Mouse (Mus musculus): ENCODE data around the gene E130114P18Rik. TPM values are rescaled to one million over a fixed set of nuclear protein-coding genes. Genes with fewer than 3 reads are reported as not detected.

E130114P18Rik gene
- polyA plus RNA-seq, 1 experiment: not detected

- 87% methylated on average over 5 of the region's 5 CpGs for WGBS
- Histone ChIP-seq H3K4me1 (ENCODE audit: control insufficient read depth, insufficient read depth, insufficient read length, low read length) (no peaks in the 10 kb centered on the region), H3K27ac (ENCODE audit: insufficient read depth, low read depth, low read length) (no peak overlapping the region), H3K27me3 (ENCODE audit: control insufficient read depth, insufficient read depth, low read length) (no peaks in the 10 kb centered on the region), H3K36me3 (ENCODE audit: control insufficient read depth, insufficient read depth, low read length) (no peaks in the 10 kb centered on the region), H3K4me3 (ENCODE audit: low read depth, low read length) (no peak overlapping the region)
- TF ChIP-seq CTCF (IDR thresholded peaks at IDR 0.05; ENCODE audit: extremely low read depth, insufficient read length, insufficient replicate concordance, low read depth, low read length) (no peak), POLR2A (IDR thresholded peaks at IDR 0.05; ENCODE audit: low read depth, low read length) (no peak)
Observed at GRCm38 (mm10) chr4:97686020-97686419, 91.9 kb downstream of the E130114P18Rik start.

- Histone ChIP-seq H3K36me3 (ENCODE audit: control insufficient read depth, insufficient read depth, low read length) (no peaks in the 10 kb centered on the region), H3K4me1 (ENCODE audit: control insufficient read depth, insufficient read depth, insufficient read length, low read length) (no peaks in the 10 kb centered on the region), H3K27ac (ENCODE audit: insufficient read depth, low read depth, low read length) (no peak overlapping the region), H3K27me3 (ENCODE audit: control insufficient read depth, insufficient read depth, low read length) (no peaks in the 10 kb centered on the region), H3K4me3 (ENCODE audit: low read depth, low read length) (no peak overlapping the region)
- no peak for TF ChIP-seq POLR2A (IDR thresholded peaks at IDR 0.05; ENCODE audit: low read depth, low read length)
- no peak for TF ChIP-seq CTCF (IDR thresholded peaks at IDR 0.05; ENCODE audit: extremely low read depth, insufficient read length, insufficient replicate concordance, low read depth, low read length)
- 45% methylated on average over 2 of the region's 2 CpGs for WGBS
Observed at GRCm38 (mm10) chr4:97676579-97676937, 101.3 kb downstream of the E130114P18Rik start.

GRCm38 (mm10) chr4:97675741-97676578 lies 101.9 kb downstream of the E130114P18Rik start:
- Histone ChIP-seq H3K4me3 (ENCODE audit: low read depth, low read length) (no peak overlapping the region), H3K27ac (ENCODE audit: insufficient read depth, low read depth, low read length) (no peak overlapping the region), H3K4me1 (ENCODE audit: control insufficient read depth, insufficient read depth, insufficient read length, low read length) (no peaks in the 10 kb centered on the region), H3K27me3 (ENCODE audit: control insufficient read depth, insufficient read depth, low read length) (no peaks in the 10 kb centered on the region), H3K36me3 (ENCODE audit: control insufficient read depth, insufficient read depth, low read length) (no peaks in the 10 kb centered on the region)
- no peak for TF ChIP-seq CTCF (IDR thresholded peaks at IDR 0.05; ENCODE audit: extremely low read depth, insufficient read length, insufficient replicate concordance, low read depth, low read length)
- no peak for TF ChIP-seq POLR2A (IDR thresholded peaks at IDR 0.05; ENCODE audit: low read depth, low read length)
- WGBS: 44% methylated on average over 16 of the region's 16 CpGs

GRCm38 (mm10) chr4:97673854-97674510 lies 103.9 kb downstream of the E130114P18Rik start:
- no peaks in the 10 kb centered on the region for H3K27me3 ChIP-seq (ENCODE audit: control insufficient read depth, insufficient read depth, low read length)
- H3K27ac ChIP-seq (ENCODE audit: insufficient read depth, low read depth, low read length): no peak overlapping the region
- H3K4me1 ChIP-seq (ENCODE audit: control insufficient read depth, insufficient read depth, insufficient read length, low read length): no peaks in the 10 kb centered on the region
- no peak overlapping the region for H3K4me3 ChIP-seq (ENCODE audit: low read depth, low read length)
- H3K36me3 ChIP-seq (ENCODE audit: control insufficient read depth, insufficient read depth, low read length): no peaks in the 10 kb centered on the region
- 63% methylated on average over 6 of the region's 6 CpGs for WGBS
- no peak for TF ChIP-seq CTCF (IDR thresholded peaks at IDR 0.05; ENCODE audit: extremely low read depth, insufficient read length, insufficient replicate concordance, low read depth, low read length)
- TF ChIP-seq POLR2A (IDR thresholded peaks at IDR 0.05; ENCODE audit: low read depth, low read length): no peak

- no peaks in the 10 kb centered on the region for H3K36me3 ChIP-seq (ENCODE audit: control insufficient read depth, insufficient read depth, low read length)
- TF ChIP-seq CTCF (IDR thresholded peaks at IDR 0.05; ENCODE audit: extremely low read depth, insufficient read length, insufficient replicate concordance, low read depth, low read length): no peak
- no peak for TF ChIP-seq POLR2A (IDR thresholded peaks at IDR 0.05; ENCODE audit: low read depth, low read length)
- no peak overlapping the region for H3K27ac ChIP-seq (ENCODE audit: insufficient read depth, low read depth, low read length)
- H3K27me3 ChIP-seq (ENCODE audit: control insufficient read depth, insufficient read depth, low read length): no peaks in the 10 kb centered on the region
- 58% methylated on average over 5 of the region's 5 CpGs for WGBS
- H3K4me3 ChIP-seq (ENCODE audit: low read depth, low read length): no peak overlapping the region
- H3K4me1 ChIP-seq (ENCODE audit: control insufficient read depth, insufficient read depth, insufficient read length, low read length): no peaks in the 10 kb centered on the region
Observed at GRCm38 (mm10) chr4:97672501-97672900, 105.4 kb downstream of the E130114P18Rik start.

- WGBS: 53% methylated on average over 4 of the region's 4 CpGs
- H3K4me3 ChIP-seq (ENCODE audit: low read depth, low read length): no peak overlapping the region
- no peaks in the 10 kb centered on the region for H3K27me3 ChIP-seq (ENCODE audit: control insufficient read depth, insufficient read depth, low read length)
- no peak for TF ChIP-seq POLR2A (IDR thresholded peaks at IDR 0.05; ENCODE audit: low read depth, low read length)
- no peak for TF ChIP-seq CTCF (IDR thresholded peaks at IDR 0.05; ENCODE audit: extremely low read depth, insufficient read length, insufficient replicate concordance, low read depth, low read length)
- no peaks in the 10 kb centered on the region for H3K36me3 ChIP-seq (ENCODE audit: control insufficient read depth, insufficient read depth, low read length)
- H3K27ac ChIP-seq (ENCODE audit: insufficient read depth, low read depth, low read length): no peak overlapping the region
- no peaks in the 10 kb centered on the region for H3K4me1 ChIP-seq (ENCODE audit: control insufficient read depth, insufficient read depth, insufficient read length, low read length)
Observed at GRCm38 (mm10) chr4:97671911-97672310, 106.0 kb downstream of the E130114P18Rik start.

- H3K27ac ChIP-seq (ENCODE audit: insufficient read depth, low read depth, low read length): no peak overlapping the region
- no peaks in the 10 kb centered on the region for H3K27me3 ChIP-seq (ENCODE audit: control insufficient read depth, insufficient read depth, low read length)
- H3K4me3 ChIP-seq (ENCODE audit: low read depth, low read length): no peak overlapping the region
- no peaks in the 10 kb centered on the region for H3K4me1 ChIP-seq (ENCODE audit: control insufficient read depth, insufficient read depth, insufficient read length, low read length)
- no peak for TF ChIP-seq POLR2A (IDR thresholded peaks at IDR 0.05; ENCODE audit: low read depth, low read length)
- TF ChIP-seq CTCF (IDR thresholded peaks at IDR 0.05; ENCODE audit: extremely low read depth, insufficient read length, insufficient replicate concordance, low read depth, low read length): no peak
- H3K36me3 ChIP-seq (ENCODE audit: control insufficient read depth, insufficient read depth, low read length): no peaks in the 10 kb centered on the region
Observed at GRCm38 (mm10) chr4:97670418-97670817, 107.5 kb downstream of the E130114P18Rik start.

All from small intestine, adult 2 months (tissue).